Mouse (Mus musculus) gastrocnemius, postnatal 36 days (tissue): ENCODE data around the gene Actl10. TPM values are rescaled to one million over a fixed set of nuclear protein-coding genes. Genes with fewer than 3 reads are reported as not detected.

Source experiments
- DNase-seq, 2 experiments: peaks; one replicate each; pipeline ENCODE4 v3.0.0; 2022
- intact Hi-C: fragments of 180-260 bp; cut with DNase I; formaldehyde crosslinking; loops from one replicate; pipeline ENCODE4 v1.15.1; 2025
- total RNA-seq, 2 experiments: library from RNA; stranded (reverse); gene quantifications; 2 replicates each; pipeline ENCODE4 v1.2.3; 2021

Actl10 gene
- total RNA-seq, 2 experiments from 2014 or later: not detected

DNA sequence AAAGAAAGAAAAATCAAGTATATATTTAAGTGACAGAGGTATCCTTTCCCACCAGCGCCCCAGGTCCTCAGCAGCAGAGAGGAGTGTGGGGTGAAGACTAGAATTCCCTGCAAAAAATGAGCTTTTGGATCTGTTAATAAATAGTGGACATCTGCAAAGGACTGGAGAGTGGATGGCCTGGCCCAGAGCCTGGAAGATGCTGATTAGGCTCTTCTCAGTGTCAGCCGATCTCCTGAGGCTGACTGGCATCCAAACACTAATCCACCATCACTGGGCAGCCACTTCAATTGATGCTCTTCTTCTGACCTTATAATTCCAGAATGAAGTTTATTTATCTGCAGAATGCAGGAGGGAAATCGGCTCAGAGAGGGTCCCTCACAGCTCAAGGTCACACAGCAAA lies 21.4 kb downstream of the Actl10 start:
- intact Hi-C loops: no loop called here
- DNase-seq: no peak

DNA sequence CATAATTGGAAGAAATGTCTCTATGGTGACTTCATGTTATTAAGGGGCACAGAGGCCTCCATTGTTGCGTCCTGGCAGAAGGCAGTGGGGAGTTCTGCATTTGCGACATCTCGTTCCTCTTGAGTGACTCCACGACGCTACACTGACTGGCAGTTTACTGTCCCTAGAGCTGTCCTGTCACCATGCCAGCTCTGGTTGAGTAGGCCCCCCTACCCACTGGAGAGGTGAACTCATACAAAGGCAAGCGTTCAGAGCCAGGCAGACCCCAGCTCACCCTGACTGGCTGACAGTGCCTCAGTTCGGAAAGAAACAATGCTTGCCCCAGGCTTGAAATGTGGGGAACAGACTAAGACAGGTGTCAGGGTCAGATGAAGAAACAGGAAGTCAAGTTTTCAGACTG lies 22.7 kb downstream of the Actl10 start:
- no peak for DNase-seq
- intact Hi-C loops: no loop called here

- intact Hi-C loops: no loop called here
Measured at GRCm38 (mm10) chr2:154576876-154577743, 25.5 kb downstream of the Actl10 start.

DNA sequence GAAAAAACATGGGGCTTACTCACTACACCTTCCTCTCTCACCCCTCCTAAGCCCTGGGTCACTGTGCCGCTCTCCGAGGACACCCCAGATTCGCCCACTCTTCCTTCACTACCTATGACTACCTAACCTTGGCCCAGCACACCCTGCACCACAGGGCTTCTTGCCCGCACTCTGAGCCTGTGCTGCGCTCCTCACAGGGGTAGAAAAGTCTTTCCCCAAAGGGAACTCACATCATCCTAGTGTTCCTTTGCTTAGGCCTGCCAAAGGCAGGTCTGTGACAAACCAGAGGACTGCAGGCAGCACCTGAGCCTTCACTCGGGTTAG lies 26.1 kb downstream of the Actl10 start:
- intact Hi-C loops: no loop called here

More at GRCm38 (mm10) chr2:154576876-154577743, 25.5 kb downstream of the Actl10 start:
- no peak for DNase-seq

DNA sequence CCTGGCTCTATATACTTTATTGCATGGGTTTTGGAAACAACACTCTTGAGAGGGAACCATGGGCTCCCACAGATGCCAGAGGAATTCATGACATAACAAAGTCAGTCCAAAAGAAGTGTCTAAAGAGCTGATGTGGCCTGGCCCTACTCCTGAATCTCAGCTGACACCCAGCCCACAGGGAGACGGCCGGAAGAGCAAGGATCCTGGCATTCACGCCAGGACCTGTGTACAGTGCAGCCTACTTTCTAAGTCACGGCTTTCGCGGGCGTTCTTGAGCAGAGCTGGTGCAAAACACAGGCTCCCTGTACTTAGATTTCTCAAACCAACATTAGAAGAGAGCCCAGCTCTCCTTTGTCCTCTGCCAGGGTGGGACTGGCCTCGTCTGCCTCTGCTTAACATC lies 29.0 kb downstream of the Actl10 start:
- intact Hi-C loops: no loop called here
- peak; percentile 47 to 57 for DNase-seq

More for the DNA sequence above, 26.1 kb downstream of the Actl10 start:
- DNase-seq: no peak

GRCm38 (mm10) chr2:154581421-154581820 lies 29.8 kb downstream of the Actl10 start:
- intact Hi-C loops: no loop called here
- DNase-seq: no peak

GRCm38 (mm10) chr2:154583906-154584872 lies 32.6 kb downstream of the Actl10 start:
- intact Hi-C loops: no loop called here
- DNase-seq: no peak

DNA sequence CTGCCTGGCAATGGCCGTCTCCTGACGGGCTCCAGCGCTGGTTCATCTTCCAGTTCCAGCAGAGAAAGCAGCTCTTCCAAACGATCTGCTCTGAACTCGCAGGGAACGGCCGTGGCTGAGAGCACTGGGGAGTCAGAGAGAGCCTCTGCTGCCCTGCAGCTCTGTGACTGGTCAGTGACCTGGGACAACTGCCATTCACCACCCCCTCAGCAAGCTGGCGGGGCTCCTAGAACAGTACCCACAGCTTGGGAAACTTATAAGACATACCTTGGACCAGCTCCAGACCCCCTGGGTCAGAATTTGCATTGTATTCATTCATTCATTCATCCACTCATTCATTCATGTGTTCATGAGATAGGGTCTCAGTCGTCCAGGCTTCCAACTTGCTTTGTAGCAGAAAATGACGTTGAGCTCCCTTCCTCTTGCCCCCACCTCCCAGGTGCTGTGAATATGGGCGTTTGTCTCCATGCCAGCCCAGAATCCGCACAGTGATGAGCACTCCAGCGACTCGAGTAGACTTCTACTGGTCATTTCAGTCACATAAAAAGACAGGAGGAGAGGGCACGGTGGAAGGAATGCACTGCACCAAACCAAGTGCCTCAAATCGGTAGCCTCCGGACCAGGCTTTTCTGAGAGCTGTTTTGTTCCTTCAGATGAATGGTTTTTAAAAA lies 33.5 kb downstream of the Actl10 start:
- intact Hi-C loops: no loop called here

DNA sequence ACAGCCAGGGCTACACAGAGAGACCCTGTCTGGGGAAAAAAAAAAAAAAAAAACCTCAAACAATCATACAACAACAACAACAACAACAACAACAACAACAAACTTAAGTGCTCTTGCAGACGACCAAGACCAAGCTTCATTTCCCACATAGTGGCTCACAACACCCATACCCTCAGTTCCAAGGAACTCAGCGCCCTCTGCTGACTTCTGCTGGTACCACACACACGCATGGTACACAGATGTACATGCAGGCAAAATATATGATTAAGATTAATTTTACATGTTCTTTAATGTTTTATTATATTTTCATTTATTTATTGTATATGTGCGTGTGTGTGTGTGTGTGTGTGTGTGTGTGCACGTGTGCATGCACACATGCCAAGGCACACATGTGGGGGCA lies 34.8 kb downstream of the Actl10 start:
- no peak for DNase-seq
- intact Hi-C loops: no loop called here

More for the DNA sequence above, 33.5 kb downstream of the Actl10 start:
- no peak for DNase-seq

GRCm38 (mm10) chr2:154589051-154589450 lies 37.5 kb downstream of the Actl10 start:
- DNase-seq: no peak
- intact Hi-C loops: no loop called here

GRCm38 (mm10) chr2:154591239-154591638 lies 39.7 kb downstream of the Actl10 start:
- intact Hi-C loops: no loop called here
- no peak for DNase-seq

GRCm38 (mm10) chr2:154593025-154593424 lies 41.4 kb downstream of the Actl10 start:
- intact Hi-C loops: no loop called here
- DNase-seq: no peak

GRCm38 (mm10) chr2:154595775-154596174 lies 44.2 kb downstream of the Actl10 start:
- intact Hi-C loops: no loop called here
- DNase-seq: no peak

DNA sequence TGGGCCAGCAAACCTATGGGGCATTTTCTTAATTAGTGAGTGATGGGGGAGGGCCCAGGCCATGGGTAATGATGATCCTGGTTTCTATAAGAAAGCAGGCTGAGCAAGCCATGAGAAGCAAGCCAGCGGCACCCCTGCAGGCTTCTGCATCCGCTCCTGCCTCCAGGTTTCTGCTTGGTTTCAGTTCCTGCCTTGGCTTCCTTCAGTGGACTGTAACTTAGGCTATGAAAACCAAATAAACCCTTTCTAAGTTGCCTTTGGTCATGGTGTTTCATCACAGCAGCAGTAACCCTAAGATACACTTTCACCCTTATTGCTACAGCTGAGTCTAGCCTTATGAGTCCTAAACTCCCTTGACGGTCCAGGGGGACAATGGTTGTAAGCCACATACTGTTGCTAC lies 45.8 kb downstream of the Actl10 start:
- intact Hi-C loops: no loop called here
- DNase-seq: no peak

- intact Hi-C loops: loop anchor here (5.0 kb wide), 1 partner anchor 48 kb away; the partner anchor contains the start of gene Actl10
- no peak for DNase-seq
Measured at GRCm38 (mm10) chr2:154600586-154600985, 49.0 kb downstream of the Actl10 start.

- intact Hi-C loops: loop anchor here (5.0 kb wide), 1 partner anchor 49 kb away; the partner anchor contains the start of gene Actl10
- no peak for DNase-seq
Measured at GRCm38 (mm10) chr2:154601324-154601723, 49.7 kb downstream of the Actl10 start.

Other genes starting within 250 kb of the Actl10 start
- not detected for gene Bpifb9b, start 244.5 kb upstream of the Actl10 start, total RNA-seq
- gene Cdk5rap1, start 178.8 kb upstream of the Actl10 start, total RNA-seq: 10 to 100 TPM; 11.1 to 12.5 TPM
- gene Snta1, start 143.7 kb upstream of the Actl10 start, total RNA-seq: 100 to 1,000 TPM; 221 to 230 TPM
- gene Cbfa2t2, start 115.3 kb upstream of the Actl10 start, total RNA-seq: 10 to 100 TPM; 12.2 to 16.3 TPM
- not detected for gene 1700003F12Rik, start 4.7 kb upstream of the Actl10 start, total RNA-seq
- under 1 TPM; 0.27 to 0.28 TPM for gene Necab3, start 7.1 kb downstream of the Actl10 start, total RNA-seq
- gene E2f1, start 18.1 kb downstream of the Actl10 start, total RNA-seq: under 1 TPM; 0.48 to 0.69 TPM
- gene Pxmp4, start 51.9 kb downstream of the Actl10 start, total RNA-seq: 10 to 100 TPM; 10.8 to 11.8 TPM
- 1 to 10 TPM; 2.2 to 2.3 TPM for gene Zfp341, start 61.5 kb downstream of the Actl10 start, total RNA-seq
- not detected for gene 4930519P11Rik, start 61.7 kb downstream of the Actl10 start, total RNA-seq
- 100 to 1,000 TPM; 102 to 107 TPM for gene Chmp4b, start 99.9 kb downstream of the Actl10 start, total RNA-seq
- not detected for gene Gm14214, start 218.3 kb downstream of the Actl10 start, total RNA-seq
- gene Raly, start 239.3 kb downstream of the Actl10 start, total RNA-seq: 10 to 100 TPM; 59.0 to 63.0 TPM
- gene a, start 239.6 kb downstream of the Actl10 start, total RNA-seq: not detected